Mouse (Mus musculus) pancreas, adult 10 weeks (tissue): ENCODE data around the gene H2-Q7. TPM values are rescaled to one million over a fixed set of nuclear protein-coding genes. Genes with fewer than 3 reads are reported as not detected.

Source experiments
- polyA plus RNA-seq: library from polyadenylated mRNA; stranded (reverse); fragments of 350-450 nt; fragmentation: Illumina TruSeq; extraction: RNeasy Lipid Tissue Mini Kit (QIAGEN cat#74804); gene quantifications from one replicate; pipeline ENCODE4 v1.2.3, GENCODE M21; 2015; ENCODE audit warnings: low read depth, low replicate concordance; ENCODE audit not compliant: insufficient read depth

The H2-Q7 gene
- polyA plus RNA-seq: 8.5 TPM

GRCm38 (mm10) chr17:35438885-35439284, at the start of gene H2-Q7:
Gene H2-Q7, plus strand, starts transcription at chr17:35439155.

GRCm38 (mm10) chr17:35424624-35425416, 14.1 kb upstream of the H2-Q7 start, which contains the start of gene H2-Q6:
Gene H2-Q6, plus strand, starts transcription at chr17:35424850.

GRCm38 (mm10) chr17:35469842-35470751, 31.1 kb downstream of the H2-Q7 start, which contains the start of gene H2-Q10:
Gene H2-Q10, plus strand, starts transcription at chr17:35470089.

Other genes with a start within 250 kb of the H2-Q7 start
- gene Ltb, start 244.7 kb upstream of the H2-Q7 start, polyA plus RNA-seq: 1.00 TPM
- 0.50 TPM for gene Tnf, start 237.1 kb upstream of the H2-Q7 start, polyA plus RNA-seq
- not detected for gene Lta, start 233.8 kb upstream of the H2-Q7 start, polyA plus RNA-seq
- not detected for gene Gm16181, start 218.3 kb upstream of the H2-Q7 start, polyA plus RNA-seq
- gene Atp6v1g2, start 205.5 kb upstream of the H2-Q7 start, polyA plus RNA-seq: 2.8 TPM
- gene Nfkbil1, start 203.4 kb upstream of the H2-Q7 start, polyA plus RNA-seq: 4.1 TPM
- gene Ddx39b, start 197.4 kb upstream of the H2-Q7 start, polyA plus RNA-seq: 92.0 TPM
- 153 TPM for gene H2-D1, start 176.4 kb upstream of the H2-Q7 start, polyA plus RNA-seq
- gene H2-Q1, start 118.8 kb upstream of the H2-Q7 start, polyA plus RNA-seq: not detected
- 8.9 TPM for gene H2-Q2, start 96.9 kb upstream of the H2-Q7 start, polyA plus RNA-seq
- gene H2-Q4, start 59.5 kb upstream of the H2-Q7 start, polyA plus RNA-seq: 22.5 TPM
- gene H2-Q6, start 14.3 kb upstream of the H2-Q7 start, polyA plus RNA-seq: 6.3 TPM
- 0.96 TPM for gene H2-Q10, start 30.9 kb downstream of the H2-Q7 start, polyA plus RNA-seq
- not detected for gene Pou5f1, start 66.9 kb downstream of the H2-Q7 start, polyA plus RNA-seq
- 1.3 TPM for gene Tcf19, start 77.7 kb downstream of the H2-Q7 start, polyA plus RNA-seq
- gene Cchcr1, start 77.9 kb downstream of the H2-Q7 start, polyA plus RNA-seq: 3.6 TPM
- not detected for gene Psors1c2, start 94.0 kb downstream of the H2-Q7 start, polyA plus RNA-seq
- gene Cdsn, start 113.0 kb downstream of the H2-Q7 start, polyA plus RNA-seq: not detected
- not detected for gene 2300002M23Rik, start 128.3 kb downstream of the H2-Q7 start, polyA plus RNA-seq
- gene Sfta2, start 162.4 kb downstream of the H2-Q7 start, polyA plus RNA-seq: not detected
- gene Gm9573, start 187.5 kb downstream of the H2-Q7 start, polyA plus RNA-seq: not detected
- not detected for gene Mucl3, start 204.5 kb downstream of the H2-Q7 start, polyA plus RNA-seq
- gene Vars2, start 228.4 kb downstream of the H2-Q7 start, polyA plus RNA-seq: 5.8 TPM
- gene Gtf2h4, start 234.6 kb downstream of the H2-Q7 start, polyA plus RNA-seq: 4.2 TPM